Mouse (Mus musculus) heart, postnatal 0 days (tissue): Measurements from ENCODE around the gene Cntnap1. TPM values are rescaled to one million over a fixed set of nuclear protein-coding genes. Genes with fewer than 3 reads are reported as not detected.
A peak's percentile ranks its signal among the peaks of the same experiment; 100 is the strongest.

ENCODE experiments used
- ATAC-seq: fragments of 200-750 bp; cut with Nextera tagmentation; 2 replicates; pipeline ENCODE4 v1.8.0; 2017; ENCODE audit warnings: low read depth, moderate number of reproducible peaks, moderate library complexity; ENCODE audit not compliant: insufficient read depth
- DNase-seq: peaks from one replicate; pipeline ENCODE4 v3.0.0-alpha.2; 2016; ENCODE audit warnings: low spot score
- H3K27ac ChIP-seq: fragments of 300-500 bp; sonication (generic); 2 replicates; pipeline ENCODE4 v1.5.1; 2014; ENCODE audit warnings: low read depth, mild to moderate bottlenecking
- H3K27me3 ChIP-seq: fragments of 300-500 bp; sonication (generic); 2 replicates; pipeline ENCODE4 v1.6.1; 2014; ENCODE audit warnings: low read length, mixed read lengths; ENCODE audit not compliant: control insufficient read depth, insufficient read depth
- H3K36me3 ChIP-seq: fragments of 300-500 bp; sonication (generic); replicated peaks from 2 replicates; pipeline ENCODE4 v1.6.1; 2014; ENCODE audit warnings: low read length, mixed read lengths; ENCODE audit not compliant: control insufficient read depth, insufficient read depth
- H3K4me1 ChIP-seq: fragments of 300-500 bp; sonication (generic); 2 replicates; pipeline ENCODE4 v1.6.1; 2014; ENCODE audit warnings: antibody characterized with exemption; ENCODE audit not compliant: control insufficient read depth, insufficient read depth
- H3K4me2 ChIP-seq: fragments of 300-500 bp; sonication (generic); 2 replicates; pipeline ENCODE4 v1.6.1; 2014; ENCODE audit warnings: low read depth, mild to moderate bottlenecking, low read length, moderate library complexity
- H3K4me3 ChIP-seq: fragments of 300-500 bp; sonication (generic); 2 replicates; pipeline ENCODE4 v1.5.1; 2014; ENCODE audit warnings: low read depth, low read length
- H3K9ac ChIP-seq: fragments of 300-500 bp; sonication (generic); replicated peaks from 2 replicates; pipeline ENCODE4 v1.6.1; 2014; ENCODE audit warnings: low read depth, low read length, mixed read lengths
- H3K9me3 ChIP-seq: fragments of 300-500 bp; sonication (generic); replicated peaks from 2 replicates; pipeline ENCODE4 v1.6.1; 2016; ENCODE audit warnings: low read length; ENCODE audit not compliant: control insufficient read depth
- CTCF ChIP-seq: IDR thresholded peaks from 2 replicates; pipeline ENCODE4 v1.5.1; 2016; ENCODE audit warnings: antibody characterized with exemption, control low read depth, low read depth
- EP300 ChIP-seq: IDR thresholded peaks from 2 replicates; pipeline ENCODE4 v1.6.1; 2016; ENCODE audit warnings: antibody characterized with exemption, low read depth
- WGBS: fragments of 180-500 bp; shearing (Covaris S2); extraction: QIAGEN DNeasy Blood & Tissue Kit; methylation state at CpG from one replicate; pipeline ENCODE4 v1.1.7; 2014; 5-methylcytosine and 5-hydroxymethylcytosine counted together
- polyA plus RNA-seq: library from polyadenylated mRNA; unstranded; fragments of >200 nt; fragmentation: Nextera tagmentation; extraction: Ambion mirVana; gene quantifications from 2 replicates; pipeline ENCODE4 v1.2.1, GENCODE M21; 2015
- total RNA-seq: library from RNA; depleted of rRNA; stranded (reverse); fragments of >200 nt; gene quantifications from 2 replicates; pipeline ENCODE4 v1.2.3, GENCODE M21; 2014; ENCODE audit warnings: low replicate concordance

The Cntnap1 gene
- total and polyA plus RNA-seq, 2 experiments from 2014 or later, result 0.20 to 1.4 TPM

- ATAC-seq, result peak; percentile 54
- H3K27me3 ChIP-seq, result peaks cover 9% of the 10 kb centered on the region
- peaks cover 36% of the 10 kb centered on the region for H3K4me1 ChIP-seq
- no peaks in the 10 kb centered on the region for H3K36me3 ChIP-seq
- peak; percentile 79 for DNase-seq
- WGBS, result 2% methylated on average over 61 of the region's 61 CpGs
- H3K9ac ChIP-seq, result no peak overlapping the region; the same call in 1 of the 2 replicates
- H3K9me3 ChIP-seq, result no peaks in the 10 kb centered on the region
- TF ChIP-seq EP300 (no peak), CTCF (peak; percentile 84)
- peak overlapping the region; percentile 36 for H3K4me3 ChIP-seq
- H3K4me2 ChIP-seq, result peak overlapping the region; percentile 61
- peak overlapping the region; percentile 82 for H3K27ac ChIP-seq
Observed at GRCm38 (mm10) chr11:101173631-101174388, 3.5 kb downstream of the Cntnap1 start.

GRCm38 (mm10) chr11:101174389-101174745, 4.0 kb downstream of the Cntnap1 start:
- Histone ChIP-seq H3K27me3 (peaks cover 9% of the 10 kb centered on the region), H3K4me1 (peaks cover 30% of the 10 kb centered on the region), H3K4me2 (peak overlapping the region; percentile 61), H3K9ac (no peak overlapping the region), H3K4me3 (peak overlapping the region; percentile 36), H3K9me3 (no peaks in the 10 kb centered on the region), H3K36me3 (no peaks in the 10 kb centered on the region), H3K27ac (no peak overlapping the region)
- WGBS, result 30% methylated on average over 9 of the region's 9 CpGs
- TF ChIP-seq EP300 (no peak), CTCF (no peak)
- ATAC-seq (no peak), DNase-seq (no peak)

- DNase-seq (peak; percentile 71), ATAC-seq (no peak)
- Histone ChIP-seq H3K9ac (no peak within 1 kb of the TSS; the same call in 1 of the 2 replicates), H3K4me1 (peaks cover 26% of the 10 kb centered on the region), H3K27ac (no peak within 1 kb of the TSS), H3K4me2 (peak within 1 kb of the TSS; percentile 61), H3K9me3 (no peaks in the 10 kb centered on the region), H3K27me3 (peaks cover 9% of the 10 kb centered on the region), H3K36me3 (no peaks in the 10 kb centered on the region), H3K4me3 (peak within 1 kb of the TSS; percentile 36)
- TF ChIP-seq EP300, result no peak
- peak; percentile 59 for TF ChIP-seq CTCF
- WGBS, result 20% methylated on average over 14 of the region's 14 CpGs
Observed at GRCm38 (mm10) chr11:101174851-101175628, 4.7 kb downstream of the Cntnap1 start, which contains the start of gene Ccr10. Ccr10 (minus strand) TSS chr11:101175443.

DNA sequence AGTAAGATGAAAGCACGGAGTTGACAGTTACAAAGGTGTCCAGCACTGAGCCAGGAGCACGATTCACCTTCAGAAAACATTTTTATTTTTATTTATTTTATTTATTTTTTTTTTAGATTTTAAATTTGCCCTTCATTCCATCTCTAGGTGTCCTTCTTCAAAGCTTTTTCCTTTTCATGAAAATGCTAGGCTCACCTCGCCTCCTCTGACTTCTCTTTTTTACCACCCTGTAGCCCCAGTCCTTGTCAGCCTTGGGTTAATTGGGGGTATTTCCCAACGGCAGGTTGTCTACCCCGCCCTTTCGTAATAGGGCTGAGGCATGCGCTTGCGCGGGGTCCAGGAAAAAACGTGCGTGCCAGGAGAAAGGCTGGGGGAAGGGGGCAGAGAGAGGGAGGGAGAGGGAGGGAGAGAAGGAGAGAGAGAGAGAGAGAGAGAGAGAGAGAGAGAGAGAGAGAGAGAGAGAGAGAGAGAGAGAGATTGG, 5.4 kb downstream of the Cntnap1 start:
- ATAC-seq, result no peak
- H3K4me1 ChIP-seq, result peaks cover 26% of the 10 kb centered on the region
- H3K36me3 ChIP-seq, result no peaks in the 10 kb centered on the region
- 15% methylated on average over 11 of the region's 11 CpGs for WGBS
- H3K27ac ChIP-seq, result no peak overlapping the region
- peak overlapping the region; percentile 61 for H3K4me2 ChIP-seq
- no peaks in the 10 kb centered on the region for H3K9me3 ChIP-seq
- H3K4me3 ChIP-seq, result peak overlapping the region; percentile 28
- peaks cover 9% of the 10 kb centered on the region for H3K27me3 ChIP-seq
- H3K9ac ChIP-seq, result no peak overlapping the region
- TF ChIP-seq EP300 (no peak), CTCF (no peak)
- no peak for DNase-seq

DNA sequence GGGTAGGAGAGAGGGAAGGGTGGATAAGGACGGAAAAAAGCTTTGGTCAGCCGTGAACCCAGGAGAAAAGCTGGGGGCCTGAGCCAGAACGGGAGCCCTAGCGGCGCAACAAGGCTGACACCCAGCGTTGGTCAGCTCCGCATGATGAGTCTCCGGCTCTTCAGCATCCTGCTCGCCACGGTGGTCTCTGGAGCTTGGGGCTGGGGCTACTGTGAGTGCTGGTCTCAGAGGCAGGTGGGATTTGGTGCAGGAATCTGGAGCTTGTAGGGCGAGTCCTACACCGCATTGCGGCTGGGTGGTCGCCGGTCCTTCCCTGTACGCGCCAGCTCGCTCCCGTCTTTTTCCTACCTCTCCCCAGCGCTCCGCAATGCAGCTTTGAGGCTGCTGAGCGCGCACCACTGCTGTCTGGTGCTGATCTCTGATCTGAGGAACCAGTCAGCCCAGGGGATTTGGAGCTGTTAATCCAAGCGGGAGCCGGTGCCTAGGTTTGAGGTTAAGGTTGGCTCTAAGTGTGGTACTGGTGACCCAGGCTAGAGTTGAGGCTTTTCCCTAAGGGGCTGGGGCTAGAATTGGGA, 5.9 kb downstream of the Cntnap1 start:
- Histone ChIP-seq H3K4me3 (peak overlapping the region; percentile 28), H3K4me2 (peak overlapping the region; percentile 61), H3K9ac (no peak overlapping the region), H3K27ac (no peak overlapping the region), H3K9me3 (no peaks in the 10 kb centered on the region), H3K27me3 (peaks cover 9% of the 10 kb centered on the region), H3K4me1 (peaks cover 26% of the 10 kb centered on the region), H3K36me3 (no peaks in the 10 kb centered on the region)
- WGBS, result 1% methylated on average over 25 of the region's 25 CpGs
- DNase-seq (no peak), ATAC-seq (no peak)
- TF ChIP-seq CTCF (peak; percentile 28), EP300 (no peak)
